Mouse (Mus musculus): ENCODE measurements around the gene Csnk2b.

- TF ChIP-seq POLR2A (IDR thresholded peaks at IDR 0.05; ENCODE audit: insufficient read depth, low read depth, low read length) (no peak), CTCF (IDR thresholded peaks at IDR 0.05) (no peak)
These were observed 17.4 kb upstream of the Csnk2b start for GRCm38 (mm10) chr17:35139269-35139668.
